Mouse (Mus musculus) lung, postnatal 0 days (tissue): ENCODE measurements around the gene Clk2.

Experiments used
- CTCF ChIP-seq: IDR thresholded peaks from 2 replicates; pipeline ENCODE4 v1.5.1; 2016; ENCODE audit warnings: antibody characterized with exemption, mild to moderate bottlenecking
- EP300 ChIP-seq: IDR thresholded peaks from 2 replicates; pipeline ENCODE4 v1.6.1; 2016; ENCODE audit warnings: antibody characterized with exemption, mild to moderate bottlenecking, control low read depth

DNA sequence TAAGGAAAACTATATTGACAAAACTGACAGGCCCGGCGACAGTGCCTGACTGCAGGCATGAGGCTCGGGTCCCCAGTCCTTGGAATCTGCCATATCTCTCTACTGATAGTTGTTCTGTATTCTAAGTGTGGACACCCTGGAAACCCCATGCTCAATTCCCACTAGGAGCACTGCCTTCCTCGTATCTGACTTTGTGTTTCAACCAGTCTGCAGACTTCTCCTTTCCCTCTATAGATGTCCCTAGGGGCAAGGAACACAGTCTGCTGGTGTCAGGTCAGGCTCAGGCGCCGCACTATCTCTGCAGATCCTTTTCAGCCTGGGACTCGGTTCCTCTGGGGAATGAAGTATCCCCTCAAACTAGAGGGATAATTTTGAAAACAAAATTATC, 31.5 kb upstream of the Clk2 start:
- TF ChIP-seq CTCF (no peak), EP300 (no peak)
